Mouse (Mus musculus) left cerebral cortex, adult 2 months (tissue): ENCODE results near the gene Uba52. TPM values are rescaled to one million over a fixed set of nuclear protein-coding genes. Genes with fewer than 3 reads are reported as not detected.
A peak's percentile ranks its signal among the peaks of the same experiment; 100 is the strongest.
"Not testable (repeated sequence)": the region's sequence is repeated elsewhere in the genome, so short reads cannot be mapped to it uniquely, and the experiment has no call there.

Source experiments
- DNase-seq, 2 experiments: peaks; one replicate each; pipeline ENCODE4 v3.0.0; 2021 to 2022; ENCODE audit warnings: low spot score in 2 of 2, mixed read lengths in 1 of 2; ENCODE audit errors: extremely low spot score in 1 of 2
- H3K27ac ChIP-seq: fragments of 200-600 bp; 2 replicates; pipeline ENCODE4 v1.8.1; 2022
- H3K4me3 ChIP-seq: fragments of 200-600 bp; 2 replicates; pipeline ENCODE4 v1.8.1; 2022
- CTCF ChIP-seq: fragments of 200-600 bp; IDR thresholded peaks from 2 replicates; pipeline ENCODE4 v1.8.1; 2022; ENCODE audit warnings: antibody characterized with exemption, mild to moderate bottlenecking, moderate library complexity
- intact Hi-C: fragments of 180-260 bp; cut with DNase I; formaldehyde crosslinking; loops from one replicate; pipeline ENCODE4 v1.15.1; 2025
- total RNA-seq, 2 experiments: library from RNA; stranded (reverse); gene quantifications; 2 replicates each; pipeline ENCODE4 v1.2.3; 2021

Gene Uba52
- total RNA-seq, 2 experiments from 2014 or later, result 788 to 861 TPM

- H3K27ac ChIP-seq, result 0 out of 2 replicates have a peak overlapping the region, but pooled peaks have one; percentile 15
- no peak for DNase-seq
- no peak overlapping the region for H3K4me3 ChIP-seq
- intact Hi-C loops, result no loop called here
- no peak for TF ChIP-seq CTCF
Measured at GRCm38 (mm10) chr8:70529299-70529698, 18.7 kb upstream of the Uba52 start.

GRCm38 (mm10) chr8:70528182-70528797 lies 17.7 kb upstream of the Uba52 start:
- no peak for DNase-seq
- Histone ChIP-seq H3K27ac (peak overlapping the region; percentile 96), H3K4me3 (peak overlapping the region; percentile 95)
- intact Hi-C loops, result no loop called here
- no peak for TF ChIP-seq CTCF

GRCm38 (mm10) chr8:70527512-70528181 lies 17.0 kb upstream of the Uba52 start, which contains the start of the genes Fkbp8 and Kxd1:
Gene Fkbp8, plus strand, starts transcription at chr8:70527724.
Gene Kxd1, minus strand, starts transcription at chr8:70527956.
- peak within 1 kb of the TSS; percentile 96 for H3K27ac ChIP-seq
- DNase-seq, result peak; percentile 99
- intact Hi-C loops, result no loop called here
- TF ChIP-seq CTCF, result no peak
- peak within 1 kb of the TSS; percentile 95 for H3K4me3 ChIP-seq

GRCm38 (mm10) chr8:70527111-70527511 lies 16.5 kb upstream of the Uba52 start:
- TF ChIP-seq CTCF, result no peak
- intact Hi-C loops, result no loop called here

GRCm38 (mm10) chr8:70522592-70523403 lies 12.2 kb upstream of the Uba52 start:
- DNase-seq, result peak; percentile 96 to 97
- Histone ChIP-seq H3K27ac (peak overlapping the region; percentile 85), H3K4me3 (peak overlapping the region; percentile 80)
- TF ChIP-seq CTCF, result peak; percentile 62
- intact Hi-C loops, result no loop called here

More at GRCm38 (mm10) chr8:70527111-70527511, 16.5 kb upstream of the Uba52 start:
- peak overlapping the region; percentile 96 for H3K27ac ChIP-seq
- H3K4me3 ChIP-seq, result peak overlapping the region; percentile 95
- DNase-seq, result no peak

GRCm38 (mm10) chr8:70519606-70520005 lies 9.0 kb upstream of the Uba52 start:
- intact Hi-C loops, result no loop called here
- Histone ChIP-seq H3K4me3 (no peak overlapping the region), H3K27ac (0 out of 2 replicates have a peak overlapping the region, but pooled peaks have one; percentile 40)
- DNase-seq, result no peak
- no peak for TF ChIP-seq CTCF

- TF ChIP-seq CTCF, result no peak
- intact Hi-C loops, result no loop called here
- no peak for DNase-seq
- Histone ChIP-seq H3K27ac (peak overlapping the region; percentile 19; the same call in 1 of the 2 replicates), H3K4me3 (no peak overlapping the region)
Measured at GRCm38 (mm10) chr8:70519043-70519442, 8.4 kb upstream of the Uba52 start.

GRCm38 (mm10) chr8:70517940-70518643 lies 7.5 kb upstream of the Uba52 start:
- DNase-seq, result no peak
- no peak overlapping the region for H3K4me3 ChIP-seq
- no peak overlapping the region; the same call in 1 of the 2 replicates for H3K27ac ChIP-seq
- no peak for TF ChIP-seq CTCF
- intact Hi-C loops, result no loop called here

- Histone ChIP-seq H3K27ac (peak overlapping the region; percentile 61), H3K4me3 (no peak overlapping the region)
- DNase-seq, result peak in 1 of 2 experiments; percentile 77
- intact Hi-C loops, result no loop called here
- TF ChIP-seq CTCF, result no peak
Measured at GRCm38 (mm10) chr8:70513441-70513840, 2.8 kb upstream of the Uba52 start.

GRCm38 (mm10) chr8:70512253-70512903 lies 1.8 kb upstream of the Uba52 start:
- no peak for TF ChIP-seq CTCF
- Histone ChIP-seq H3K27ac (no peak overlapping the region; the same call in 1 of the 2 replicates), H3K4me3 (no peak overlapping the region)
- intact Hi-C loops, result no loop called here
- DNase-seq, result no peak

GRCm38 (mm10) chr8:70511770-70512169 lies 1.2 kb upstream of the Uba52 start:
- no peak overlapping the region for H3K27ac ChIP-seq
- no peak overlapping the region for H3K4me3 ChIP-seq
- intact Hi-C loops, result no loop called here
- DNase-seq, result no peak
- no peak for TF ChIP-seq CTCF

- peak overlapping the region; percentile 93 for H3K27ac ChIP-seq
- intact Hi-C loops, DNase-seq: not testable (repeated sequence)
- H3K4me3 ChIP-seq, result peak overlapping the region; percentile 98
Measured at GRCm38 (mm10) chr8:70511174-70511573, 573 bp upstream of the Uba52 start.
